Mouse (Mus musculus): ENCODE data around the gene Tbc1d23. TPM values are rescaled to one million over a fixed set of nuclear protein-coding genes. Genes with fewer than 3 reads are reported as not detected.

The Tbc1d23 gene
- polyA plus RNA-seq, 2 experiments: 5.4 to 6.6 TPM

DNA sequence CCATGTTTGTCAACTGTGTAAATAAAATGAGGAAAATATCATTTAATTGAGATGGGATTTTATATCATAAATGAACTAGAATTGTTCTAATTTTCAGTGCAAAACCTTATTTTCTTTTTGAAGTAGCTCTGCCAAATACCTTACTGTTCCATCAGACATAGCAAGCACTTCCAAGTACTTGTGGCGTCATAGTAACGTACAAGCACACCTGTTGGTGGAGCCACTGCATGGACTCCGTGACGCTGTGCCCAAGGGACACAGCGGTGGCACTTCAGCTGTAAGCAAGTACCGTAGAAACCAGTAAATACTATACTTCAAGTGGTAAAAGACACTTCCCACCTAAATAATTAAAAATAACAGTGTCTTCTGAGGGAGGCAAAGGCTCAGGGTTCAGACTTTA lies 10.9 kb downstream of the Tbc1d23 start:
- Histone ChIP-seq H3K27ac (no peak overlapping the region), H3K4me1 (replicated peaks; ENCODE audit: control insufficient read depth in 2 of 2, insufficient read depth in 2 of 2, low read length in 1 of 2) (no peaks in the 10 kb centered on the region), H3K9ac (replicated peaks) (no peak overlapping the region), H3K4me3 (ENCODE audit: insufficient read depth in 1 of 2, low read depth in 2 of 2, low read length in 2 of 2) (no peak overlapping the region), H3K27me3 (ENCODE audit: control insufficient read depth, insufficient read depth, low read length) (no peaks in the 10 kb centered on the region), H3K36me3 (replicated peaks; ENCODE audit: control insufficient read depth, insufficient read depth, low read depth) (no peaks in the 10 kb centered on the region; the same call in 1 of the 2 replicates), H3K9me3 (ENCODE audit: control insufficient read depth, low read length) (no peaks in the 10 kb centered on the region), H3K4me2 (ENCODE audit: low read depth) (no peak overlapping the region)
- DNase-seq (ENCODE audit: low read depth in 3 of 3, low spot score in 3 of 3) (no peak), ATAC-seq (ENCODE audit: insufficient read depth) (no peak)
- TF ChIP-seq EP300 (IDR thresholded peaks at IDR 0.05; ENCODE audit: low read depth) (no peak), CTCF (IDR thresholded peaks at IDR 0.05; ENCODE audit: low read depth) (no peak)
- WGBS (ENCODE audit: insufficient replicate concordance): 82% methylated on average over 6 of the region's 6 CpGs

DNA sequence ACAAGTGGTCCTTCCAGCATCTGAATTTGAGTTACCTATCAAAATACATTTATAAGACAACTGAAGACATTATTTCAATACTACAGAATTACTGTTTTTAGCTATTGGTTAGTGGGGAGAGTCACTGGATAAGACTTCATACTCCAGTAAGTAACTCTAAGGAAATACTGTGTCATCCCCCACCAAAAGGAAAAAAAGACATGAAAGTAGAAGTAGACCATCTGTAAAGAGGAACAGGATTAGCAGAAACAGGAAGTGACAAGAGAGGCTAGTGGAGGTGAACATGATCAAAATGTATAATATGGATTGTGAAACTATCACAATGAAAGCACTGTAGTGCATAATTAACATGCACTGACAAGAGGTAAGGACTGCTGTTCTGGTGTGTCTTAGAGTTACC lies 15.3 kb downstream of the Tbc1d23 start:
- H3K4me3 ChIP-seq (ENCODE audit: insufficient read depth in 1 of 2, low read depth in 2 of 2, low read length in 2 of 2): no peak overlapping the region
- H3K4me1 ChIP-seq (replicated peaks; ENCODE audit: control insufficient read depth in 2 of 2, insufficient read depth in 2 of 2, low read length in 1 of 2): no peaks in the 10 kb centered on the region
- DNase-seq (ENCODE audit: low read depth in 3 of 3, low spot score in 3 of 3) (peak in 1 of 3 experiments; percentile 16), ATAC-seq (ENCODE audit: insufficient read depth) (no peak)
- H3K9ac ChIP-seq (replicated peaks): no peak overlapping the region
- H3K27me3 ChIP-seq (ENCODE audit: control insufficient read depth, insufficient read depth, low read length): no peaks in the 10 kb centered on the region
- H3K9me3 ChIP-seq (ENCODE audit: control insufficient read depth, low read length): no peaks in the 10 kb centered on the region
- no peak overlapping the region for H3K4me2 ChIP-seq (ENCODE audit: low read depth)
- no peak overlapping the region for H3K27ac ChIP-seq
- TF ChIP-seq EP300 (IDR thresholded peaks at IDR 0.05; ENCODE audit: low read depth): no peak
- no peak for TF ChIP-seq CTCF (IDR thresholded peaks at IDR 0.05; ENCODE audit: low read depth)
- H3K36me3 ChIP-seq (replicated peaks; ENCODE audit: control insufficient read depth, insufficient read depth, low read depth): peaks cover 2% of the 10 kb centered on the region; the same call in 1 of the 2 replicates

DNA sequence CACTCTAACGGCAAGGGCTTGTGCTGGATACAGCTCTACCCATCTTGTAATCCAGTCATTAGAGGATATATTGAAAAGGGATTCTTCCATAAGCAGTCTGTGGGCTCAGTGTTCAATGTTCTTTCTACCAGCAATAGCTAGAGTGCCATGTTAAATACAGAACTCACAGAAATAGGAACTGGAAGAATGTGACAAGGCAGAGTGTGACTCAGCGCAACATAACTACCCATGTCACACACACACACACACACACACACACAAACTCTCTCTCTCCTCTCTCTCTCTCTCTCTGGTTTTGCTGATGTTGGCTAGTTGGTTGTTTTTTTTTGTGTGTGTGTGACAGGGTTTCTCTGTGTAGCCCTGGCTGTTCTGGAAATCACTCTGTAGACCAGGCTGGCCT lies 20.3 kb downstream of the Tbc1d23 start:
- DNase-seq (ENCODE audit: low read depth in 3 of 3, low spot score in 3 of 3) (no peak), ATAC-seq (ENCODE audit: insufficient read depth) (no peak)
- WGBS (ENCODE audit: insufficient replicate concordance): 73% methylated on average over 2 of the region's 2 CpGs
- H3K4me1 ChIP-seq (replicated peaks; ENCODE audit: control insufficient read depth in 2 of 2, insufficient read depth in 2 of 2, low read length in 1 of 2): no peaks in the 10 kb centered on the region
- H3K9ac ChIP-seq (replicated peaks): no peak overlapping the region
- H3K36me3 ChIP-seq (replicated peaks; ENCODE audit: control insufficient read depth, insufficient read depth, low read depth): peaks cover 2% of the 10 kb centered on the region; the same call in 1 of the 2 replicates
- H3K27me3 ChIP-seq (ENCODE audit: control insufficient read depth, insufficient read depth, low read length): no peaks in the 10 kb centered on the region
- H3K4me2 ChIP-seq (ENCODE audit: low read depth): no peak overlapping the region
- TF ChIP-seq CTCF (IDR thresholded peaks at IDR 0.05; ENCODE audit: low read depth): no peak
- TF ChIP-seq EP300 (IDR thresholded peaks at IDR 0.05; ENCODE audit: low read depth): no peak
- no peak overlapping the region for H3K27ac ChIP-seq
- H3K4me3 ChIP-seq (ENCODE audit: insufficient read depth in 1 of 2, low read depth in 2 of 2, low read length in 2 of 2): no peak overlapping the region
- H3K9me3 ChIP-seq (ENCODE audit: control insufficient read depth, low read length): no peaks in the 10 kb centered on the region

DNA sequence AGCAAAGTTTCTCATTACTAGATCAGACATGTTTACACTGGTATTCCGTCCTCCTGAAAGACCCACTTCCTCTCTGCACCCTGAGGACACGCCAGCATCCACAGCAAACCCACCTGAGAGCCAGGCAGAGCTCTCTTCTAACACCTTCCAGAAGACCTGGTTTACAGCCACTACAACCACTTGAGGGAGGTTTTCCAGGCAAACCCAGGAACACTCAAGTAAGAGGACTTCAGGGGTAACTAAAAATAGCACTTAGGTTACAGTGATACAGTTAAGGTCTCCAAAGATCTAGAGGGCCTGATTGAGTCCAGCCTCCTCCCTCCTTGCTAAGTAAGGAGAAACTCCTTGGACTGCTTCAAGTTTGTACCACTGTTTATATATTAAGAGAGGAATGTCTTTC lies 23.0 kb downstream of the Tbc1d23 start:
- Histone ChIP-seq H3K9ac (replicated peaks) (no peak overlapping the region), H3K27ac (no peak overlapping the region), H3K4me3 (ENCODE audit: insufficient read depth in 1 of 2, low read depth in 2 of 2, low read length in 2 of 2) (no peak overlapping the region), H3K4me1 (replicated peaks; ENCODE audit: control insufficient read depth in 2 of 2, insufficient read depth in 2 of 2, low read length in 1 of 2) (no peaks in the 10 kb centered on the region), H3K36me3 (replicated peaks; ENCODE audit: control insufficient read depth, insufficient read depth, low read depth) (peaks cover 2% of the 10 kb centered on the region; the same call in 1 of the 2 replicates), H3K27me3 (ENCODE audit: control insufficient read depth, insufficient read depth, low read length) (no peaks in the 10 kb centered on the region), H3K4me2 (ENCODE audit: low read depth) (no peak overlapping the region), H3K9me3 (ENCODE audit: control insufficient read depth, low read length) (no peaks in the 10 kb centered on the region)
- 76% methylated on average over 2 of the region's 2 CpGs for WGBS (ENCODE audit: insufficient replicate concordance)
- DNase-seq (ENCODE audit: low read depth in 3 of 3, low spot score in 3 of 3) (no peak), ATAC-seq (ENCODE audit: insufficient read depth) (no peak)
- no peak for TF ChIP-seq CTCF (IDR thresholded peaks at IDR 0.05; ENCODE audit: low read depth)
- TF ChIP-seq EP300 (IDR thresholded peaks at IDR 0.05; ENCODE audit: low read depth): no peak

DNA sequence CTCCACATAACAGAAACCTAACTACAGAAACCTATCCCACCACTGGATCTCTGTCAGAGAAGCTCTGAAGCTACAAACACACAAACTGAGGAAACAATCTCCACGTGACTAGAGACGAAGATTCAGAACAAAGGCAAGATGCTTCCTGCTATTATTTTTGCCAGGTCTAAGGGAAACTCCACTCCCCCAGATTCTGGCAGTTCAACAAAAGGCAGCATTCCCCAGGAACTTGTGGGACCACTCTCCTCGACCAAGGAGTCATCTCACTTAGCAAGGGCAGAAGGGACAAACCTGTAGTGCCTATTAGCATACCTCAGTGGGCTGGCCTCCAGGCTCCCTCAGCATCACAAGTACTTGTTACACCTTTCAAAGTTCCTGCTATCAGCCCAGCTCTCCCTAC lies 34.0 kb downstream of the Tbc1d23 start:
- H3K9ac ChIP-seq (replicated peaks): no peak overlapping the region
- no peak overlapping the region for H3K27ac ChIP-seq
- no peaks in the 10 kb centered on the region for H3K4me1 ChIP-seq (replicated peaks; ENCODE audit: control insufficient read depth in 2 of 2, insufficient read depth in 2 of 2, low read length in 1 of 2)
- H3K4me3 ChIP-seq (ENCODE audit: insufficient read depth in 1 of 2, low read depth in 2 of 2, low read length in 2 of 2): no peak overlapping the region
- DNase-seq (ENCODE audit: low read depth in 3 of 3, low spot score in 3 of 3) (no peak), ATAC-seq (ENCODE audit: insufficient read depth) (no peak)
- no peaks in the 10 kb centered on the region for H3K9me3 ChIP-seq (ENCODE audit: control insufficient read depth, low read length)
- H3K36me3 ChIP-seq (replicated peaks; ENCODE audit: control insufficient read depth, insufficient read depth, low read depth): peaks cover under 1% of the 10 kb centered on the region; the same call in 1 of the 2 replicates
- WGBS (ENCODE audit: insufficient replicate concordance): 47% methylated on average over 3 of the region's 3 CpGs
- H3K4me2 ChIP-seq (ENCODE audit: low read depth): no peak overlapping the region
- no peaks in the 10 kb centered on the region for H3K27me3 ChIP-seq (ENCODE audit: control insufficient read depth, insufficient read depth, low read length)
- TF ChIP-seq CTCF (IDR thresholded peaks at IDR 0.05; ENCODE audit: low read depth) (no peak), EP300 (IDR thresholded peaks at IDR 0.05; ENCODE audit: low read depth) (no peak)

All from liver, embryonic 14.5 days (tissue).